Mouse (Mus musculus) limb, embryonic 14.5 days (tissue): ENCODE results near the gene Cntrl. TPM values are rescaled to one million over a fixed set of nuclear protein-coding genes. Genes with fewer than 3 reads are reported as not detected.

Experiments
- ATAC-seq: fragments of 200-750 bp; cut with Nextera tagmentation; 2 replicates; pipeline ENCODE4 v1.8.0; 2017; ENCODE audit warnings: low read depth, moderate number of reproducible peaks, moderate TSS enrichment; ENCODE audit not compliant: low FRiP score
- DNase-seq: peaks from one replicate; pipeline ENCODE4 v3.0.0-alpha.2; 2015; ENCODE audit warnings: low spot score
- H3K27ac ChIP-seq: fragments of 300-500 bp; sonication (generic); replicated peaks from 2 replicates; pipeline ENCODE4 v1.5.1; 2014; ENCODE audit warnings: low read depth, mild to moderate bottlenecking, low read length, moderate library complexity, mixed read lengths
- H3K27me3 ChIP-seq: fragments of 300-500 bp; sonication (generic); 2 replicates; pipeline ENCODE4 v1.6.1; 2014; ENCODE audit warnings: low read length, mixed read lengths; ENCODE audit not compliant: control insufficient read depth, insufficient read depth
- H3K36me3 ChIP-seq: fragments of 300-500 bp; sonication (generic); 2 replicates; pipeline ENCODE4 v1.6.1; 2014; ENCODE audit warnings: mild to moderate bottlenecking, low read length, moderate library complexity, mixed read lengths; ENCODE audit not compliant: control insufficient read depth, insufficient read depth
- H3K4me1 ChIP-seq: fragments of 300-500 bp; sonication (generic); 2 replicates; pipeline ENCODE4 v1.6.1; 2014; ENCODE audit warnings: antibody characterized with exemption, low read length, mixed read lengths; ENCODE audit not compliant: control insufficient read depth, insufficient read depth
- H3K4me2 ChIP-seq: fragments of 300-500 bp; sonication (generic); replicated peaks from 2 replicates; pipeline ENCODE4 v1.6.1; 2014; ENCODE audit warnings: low read depth, mild to moderate bottlenecking, low read length, moderate library complexity; ENCODE audit not compliant: severe bottlenecking
- H3K4me3 ChIP-seq: fragments of 300-500 bp; sonication (generic); replicated peaks from 2 replicates; pipeline ENCODE4 v1.5.1; 2014; ENCODE audit warnings: low read length
- H3K9ac ChIP-seq: fragments of 300-500 bp; sonication (generic); 2 replicates; pipeline ENCODE4 v1.6.1; 2014; ENCODE audit warnings: mild to moderate bottlenecking, low read depth, low read length, moderate library complexity; ENCODE audit not compliant: severe bottlenecking
- H3K9me3 ChIP-seq: fragments of 300-500 bp; sonication (generic); 2 replicates; pipeline ENCODE4 v1.6.1; 2016; ENCODE audit warnings: low read length; ENCODE audit not compliant: control insufficient read depth
- POLR2A ChIP-seq: fragments of 200-500 bp; IDR thresholded peaks from 2 replicates; pipeline ENCODE4 v1.8.0; 2012; ENCODE audit warnings: inconsistent platforms, mild to moderate bottlenecking, moderate library complexity, borderline replicate concordance; ENCODE audit not compliant: insufficient read depth, insufficient read length; ENCODE audit errors: extremely low read depth
- WGBS: fragments of 180-500 bp; shearing (Covaris S2); extraction: QIAGEN DNeasy Blood & Tissue Kit; methylation state at CpG from one replicate; pipeline ENCODE4 v1.1.7; 2014; 5-methylcytosine and 5-hydroxymethylcytosine counted together
- polyA plus RNA-seq, 2 experiments: library from polyadenylated mRNA; depleted of rRNA in 1 of 2; stranded (reverse) in 1 of 2; unstranded in 1 of 2; fragments of >200 nt; fragmentation: Nextera tagmentation in 1 of 2; extraction: Ambion mirVana in 1 of 2; gene quantifications; 2 replicates each; pipeline versions ENCODE4 v1.2.1 to v1.2.3; 2012 to 2014

Gene Cntrl
- polyA plus RNA-seq, 2 experiments: 18.8 to 39.3 TPM

DNA sequence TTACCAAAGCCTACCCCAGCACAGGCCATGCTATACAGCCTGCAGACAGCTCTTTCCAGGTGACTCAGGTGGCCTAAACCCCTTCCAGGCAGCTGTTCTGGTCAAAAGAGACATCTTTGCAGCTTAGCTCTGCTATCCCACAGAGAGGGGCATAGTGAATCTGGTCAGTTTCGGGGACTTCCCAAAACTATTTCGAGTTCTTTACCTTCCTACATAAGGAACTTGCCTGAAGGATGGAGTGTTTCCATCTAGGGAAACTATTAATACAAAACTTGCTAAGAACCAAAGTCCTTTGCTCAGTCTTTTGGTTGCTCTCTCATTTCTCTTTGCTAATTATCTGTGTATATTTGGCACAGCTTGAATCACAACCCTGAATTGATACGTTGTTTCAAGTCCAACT is 32.4 kb downstream of the Cntrl start:
- TF ChIP-seq POLR2A: no peak
- H3K27ac ChIP-seq: no peak overlapping the region
- H3K4me1 ChIP-seq: no peaks in the 10 kb centered on the region
- ATAC-seq (no peak), DNase-seq (no peak)
- no peak overlapping the region for H3K4me3 ChIP-seq
- H3K9me3 ChIP-seq: no peaks in the 10 kb centered on the region
- H3K36me3 ChIP-seq: peaks cover 89% of the 10 kb centered on the region
- 93% methylated on average over 3 of the region's 3 CpGs for WGBS
- no peak overlapping the region for H3K4me2 ChIP-seq
- H3K27me3 ChIP-seq: no peaks in the 10 kb centered on the region
- H3K9ac ChIP-seq: no peak overlapping the region

DNA sequence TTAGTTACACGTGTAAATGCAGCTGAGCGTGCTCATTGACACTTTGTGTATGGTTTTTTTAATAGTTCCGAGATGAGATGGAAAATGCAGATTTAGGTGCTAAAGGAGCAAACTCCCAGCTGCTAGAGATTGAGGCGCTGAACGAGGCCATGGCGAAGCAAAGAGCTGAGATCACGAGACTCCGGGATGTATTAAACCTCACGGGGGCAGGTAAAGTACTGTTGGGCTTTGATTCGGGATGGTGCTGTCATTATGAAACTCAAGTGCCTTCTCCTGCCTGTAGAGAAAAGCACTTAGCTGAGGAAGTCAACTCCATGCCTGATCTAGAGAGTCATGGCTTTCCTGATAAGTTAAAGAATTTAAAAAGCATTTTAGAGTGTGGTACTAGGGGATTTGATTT is 39.5 kb downstream of the Cntrl start:
- ATAC-seq (no peak), DNase-seq (no peak)
- Histone ChIP-seq H3K27ac (no peak overlapping the region), H3K27me3 (no peaks in the 10 kb centered on the region), H3K36me3 (peaks cover 98% of the 10 kb centered on the region), H3K9ac (no peak overlapping the region), H3K4me2 (no peak overlapping the region), H3K4me3 (no peak overlapping the region), H3K9me3 (no peaks in the 10 kb centered on the region), H3K4me1 (no peaks in the 10 kb centered on the region)
- TF ChIP-seq POLR2A: no peak
- 93% methylated on average over 10 of the region's 10 CpGs for WGBS

DNA sequence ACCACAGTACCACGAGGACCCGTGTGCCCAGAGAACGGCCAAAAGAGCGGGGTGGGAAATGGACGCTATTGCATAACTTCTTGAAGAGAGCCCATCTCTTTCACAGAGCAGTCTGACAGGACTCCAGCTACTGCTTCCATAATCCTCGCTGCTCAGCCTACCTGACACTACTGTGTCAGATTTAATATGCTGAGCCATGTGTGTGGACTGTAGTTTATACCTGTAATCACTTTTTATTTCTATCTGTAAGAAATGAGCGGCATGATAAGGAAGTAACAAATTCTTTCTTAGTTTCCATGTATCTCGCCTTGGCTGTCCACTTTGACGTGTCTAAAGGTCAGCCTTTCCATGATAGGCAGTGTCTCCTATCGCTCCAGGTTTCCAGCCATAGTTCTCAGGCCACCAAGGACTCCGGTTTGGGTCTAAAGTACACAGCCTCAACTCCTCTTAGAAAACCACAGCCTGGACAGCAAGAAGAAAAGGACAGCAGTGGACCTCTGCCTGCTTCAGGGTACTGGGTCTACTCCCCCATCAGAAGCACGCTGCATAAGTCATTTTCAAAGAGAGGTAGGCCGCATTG is 42.1 kb downstream of the Cntrl start:
- Histone ChIP-seq H3K9ac (no peak overlapping the region), H3K27ac (no peak overlapping the region), H3K4me3 (no peak overlapping the region), H3K4me1 (no peaks in the 10 kb centered on the region), H3K36me3 (peaks cover 100% of the 10 kb centered on the region), H3K4me2 (no peak overlapping the region), H3K9me3 (no peaks in the 10 kb centered on the region), H3K27me3 (no peaks in the 10 kb centered on the region)
- no peak for ATAC-seq
- 94% methylated on average over 13 of the region's 13 CpGs for WGBS
- TF ChIP-seq POLR2A: no peak
- DNase-seq: no peak

DNA sequence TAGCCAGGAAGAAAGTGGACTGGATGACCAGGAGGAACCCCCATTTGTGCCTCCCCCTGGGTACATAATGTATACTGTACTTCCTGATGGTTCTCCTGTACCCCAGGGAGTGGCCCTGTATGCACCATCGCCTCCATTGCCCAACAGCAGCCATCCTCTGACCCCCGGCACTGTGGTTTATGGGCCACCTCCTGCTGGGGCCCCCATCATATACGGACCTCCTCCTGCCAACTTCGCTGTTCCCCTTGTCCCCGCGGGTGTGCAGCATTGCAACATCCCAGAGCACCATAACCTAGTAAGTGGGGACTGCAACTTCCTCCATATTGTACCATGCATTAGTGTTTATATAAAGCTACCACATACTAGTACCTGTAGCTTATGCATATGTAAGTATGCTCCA is 43.9 kb downstream of the Cntrl start:
- WGBS: 83% methylated on average over 6 of the region's 6 CpGs
- Histone ChIP-seq H3K4me2 (no peak overlapping the region), H3K4me1 (no peaks in the 10 kb centered on the region), H3K27me3 (no peaks in the 10 kb centered on the region), H3K4me3 (no peak overlapping the region), H3K36me3 (peaks cover 100% of the 10 kb centered on the region), H3K9ac (no peak overlapping the region), H3K9me3 (no peaks in the 10 kb centered on the region), H3K27ac (no peak overlapping the region)
- DNase-seq: no peak
- no peak for TF ChIP-seq POLR2A
- ATAC-seq: no peak

DNA sequence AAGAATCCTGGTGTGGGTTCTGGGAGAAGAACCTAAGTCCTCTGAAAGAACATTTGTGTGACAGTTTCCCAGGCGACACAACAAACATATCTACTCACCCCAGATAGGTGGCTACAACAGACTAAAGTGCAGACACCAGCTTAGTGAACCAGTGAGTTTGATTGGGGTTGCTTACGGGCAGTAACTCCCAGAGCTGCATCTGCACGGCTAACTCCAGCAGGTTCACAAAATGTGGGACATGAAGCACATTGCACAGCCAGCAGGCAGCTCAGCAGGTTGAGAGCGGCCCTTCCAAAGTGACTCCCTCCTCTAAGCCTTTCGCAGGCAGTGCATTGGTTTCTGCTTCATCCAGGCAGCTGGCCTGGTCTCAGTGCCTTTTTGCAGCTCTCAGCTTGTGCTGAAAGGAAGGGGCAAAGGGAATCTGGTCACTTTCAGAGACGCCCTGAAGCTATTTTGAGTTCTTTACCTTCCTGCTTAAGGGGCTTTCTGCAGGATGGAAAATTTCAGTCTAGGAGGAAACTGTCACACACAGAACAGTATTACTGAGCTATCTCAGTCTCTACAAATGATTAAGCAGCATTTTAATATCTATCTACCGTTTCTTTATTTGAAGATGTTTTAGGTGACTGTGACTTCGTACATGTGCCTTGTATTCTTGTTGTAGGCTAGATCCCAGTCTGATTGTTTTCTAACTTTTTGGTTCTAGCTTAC is 44.7 kb downstream of the Cntrl start:
- Histone ChIP-seq H3K4me3 (no peak overlapping the region), H3K4me1 (no peaks in the 10 kb centered on the region), H3K9me3 (no peaks in the 10 kb centered on the region), H3K9ac (no peak overlapping the region), H3K36me3 (peaks cover 100% of the 10 kb centered on the region), H3K27ac (no peak overlapping the region), H3K4me2 (no peak overlapping the region), H3K27me3 (no peaks in the 10 kb centered on the region)
- no peak for TF ChIP-seq POLR2A
- ATAC-seq (no peak), DNase-seq (no peak)
- 84% methylated on average over 8 of the region's 8 CpGs for WGBS
